Mouse (Mus musculus) spleen, postnatal 14 days (tissue): ENCODE measurements around the gene Epb41l1.

Experiments used
- DNase-seq, 2 experiments: peaks; one replicate each; pipeline ENCODE4 v3.0.0; 2021 to 2022; ENCODE audit warnings: low spot score in 2 of 2

Gene Epb41l1

GRCm38 (mm10) chr2:156538817-156539555 lies 118.3 kb downstream of the Epb41l1 start:
- DNase-seq, result no peak

GRCm38 (mm10) chr2:156540991-156541390 lies 120.3 kb downstream of the Epb41l1 start:
- no peak for DNase-seq

GRCm38 (mm10) chr2:156542410-156542809 lies 121.7 kb downstream of the Epb41l1 start:
- no peak for DNase-seq

GRCm38 (mm10) chr2:156543804-156544203 lies 123.1 kb downstream of the Epb41l1 start:
- DNase-seq, result no peak

GRCm38 (mm10) chr2:156547123-156547891 lies 126.6 kb downstream of the Epb41l1 start, which contains the start of gene Aar2:
Gene Aar2, plus strand, starts transcription at chr2:156547584.
- peak; percentile 72 to 80 for DNase-seq

- DNase-seq, result no peak
Observed at GRCm38 (mm10) chr2:156552421-156552820, 131.7 kb downstream of the Epb41l1 start.

- DNase-seq, result no peak
Observed at GRCm38 (mm10) chr2:156561808-156562207, 141.1 kb downstream of the Epb41l1 start.

- no peak for DNase-seq
Observed at GRCm38 (mm10) chr2:156563557-156563956, 142.8 kb downstream of the Epb41l1 start.

GRCm38 (mm10) chr2:156566512-156566911 lies 145.8 kb downstream of the Epb41l1 start:
- no peak for DNase-seq

GRCm38 (mm10) chr2:156568647-156569046 lies 147.9 kb downstream of the Epb41l1 start:
- no peak for DNase-seq

GRCm38 (mm10) chr2:156569261-156569660 lies 148.6 kb downstream of the Epb41l1 start:
- DNase-seq, result no peak

- DNase-seq, result no peak
Observed at GRCm38 (mm10) chr2:156571521-156571920, 150.8 kb downstream of the Epb41l1 start.

- DNase-seq, result no peak
Observed at GRCm38 (mm10) chr2:156576850-156577587, 156.3 kb downstream of the Epb41l1 start.

GRCm38 (mm10) chr2:156580507-156580906 lies 159.8 kb downstream of the Epb41l1 start:
- DNase-seq, result no peak

- no peak for DNase-seq
Observed at GRCm38 (mm10) chr2:156581244-156581643, 160.5 kb downstream of the Epb41l1 start.

- DNase-seq, result no peak
Observed at GRCm38 (mm10) chr2:156582887-156583286, 162.2 kb downstream of the Epb41l1 start.

- DNase-seq, result no peak
Observed at GRCm38 (mm10) chr2:156584154-156584796, 163.6 kb downstream of the Epb41l1 start.

- DNase-seq, result no peak
Observed at GRCm38 (mm10) chr2:156584797-156585471, 164.2 kb downstream of the Epb41l1 start.

GRCm38 (mm10) chr2:156589481-156589880 lies 168.8 kb downstream of the Epb41l1 start:
- DNase-seq, result no peak
